Mouse (Mus musculus): ENCODE measurements at regions not wholly inside any gene's neighbourhood (a gene's known extent, or its start where the extent isn't known, plus 50 kb on each side); places are given as distances from the start of the nearest gene placed in this dataset.
"Not testable (repeated sequence)": the region's sequence is repeated elsewhere in the genome, so short reads cannot be mapped to it uniquely, and the experiment has no call there.

- 70% methylated on average over 7 of the region's 7 CpGs for WGBS
- no peak overlapping the region for H3K27ac ChIP-seq (replicated peaks)
Measured at GRCm38 (mm10) chr16:30194836-30195235, 72.5 kb downstream of the Cpn2 start.

GRCm38 (mm10) chr16:30195859-30196258, 71.4 kb downstream of the Cpn2 start:
- not testable (repeated sequence) for H3K36me3 ChIP-seq; H3K9ac ChIP-seq; H3K9me3 ChIP-seq; H3K4me3 ChIP-seq; H3K4me2 ChIP-seq; H3K27ac ChIP-seq (replicated peaks); ATAC-seq (ENCODE audit: extremely low read depth, insufficient number of reproducible peaks, low FRiP score, low TSS enrichment)
- Histone ChIP-seq H3K4me1 (peaks cover 33% of the 10 kb centered on the region), H3K27me3 (replicated peaks) (peaks cover 32% of the 10 kb centered on the region)
- 87% methylated on average over 2 of the region's 2 CpGs for WGBS

More at GRCm38 (mm10) chr16:30194836-30195235, 72.5 kb downstream of the Cpn2 start:
- Histone ChIP-seq H3K4me3 (no peak overlapping the region), H3K4me2 (no peak overlapping the region), H3K9ac (no peak overlapping the region), H3K27me3 (replicated peaks) (peaks cover 42% of the 10 kb centered on the region), H3K4me1 (peaks cover 41% of the 10 kb centered on the region), H3K9me3 (peaks cover 5% of the 10 kb centered on the region; the same call in 1 of the 2 replicates), H3K36me3 (no peaks in the 10 kb centered on the region)
- no peak for ATAC-seq (ENCODE audit: extremely low read depth, insufficient number of reproducible peaks, low FRiP score, low TSS enrichment)

GRCm38 (mm10) chr16:30197351-30197750, 69.9 kb downstream of the Cpn2 start:
- 66% methylated on average over 3 of the region's 3 CpGs for WGBS
- H3K9ac ChIP-seq: no peak overlapping the region
- peaks cover 24% of the 10 kb centered on the region for H3K4me1 ChIP-seq
- H3K4me2 ChIP-seq: no peak overlapping the region
- no peak overlapping the region for H3K4me3 ChIP-seq
- no peak overlapping the region for H3K27ac ChIP-seq (replicated peaks)
- peaks cover 5% of the 10 kb centered on the region; the same call in 1 of the 2 replicates for H3K9me3 ChIP-seq
- H3K27me3 ChIP-seq (replicated peaks): peaks cover 24% of the 10 kb centered on the region; the same call in 1 of the 2 replicates
- no peak for ATAC-seq (ENCODE audit: extremely low read depth, insufficient number of reproducible peaks, low FRiP score, low TSS enrichment)
- no peaks in the 10 kb centered on the region for H3K36me3 ChIP-seq

GRCm38 (mm10) chr16:30199836-30200235, 67.5 kb downstream of the Cpn2 start:
- Histone ChIP-seq H3K4me1 (peaks cover 5% of the 10 kb centered on the region), H3K27me3 (replicated peaks) (peaks cover 13% of the 10 kb centered on the region; the same call in 1 of the 2 replicates), H3K27ac (replicated peaks) (no peak overlapping the region), H3K36me3 (no peaks in the 10 kb centered on the region), H3K4me3 (no peak overlapping the region), H3K9me3 (peaks cover 5% of the 10 kb centered on the region; the same call in 1 of the 2 replicates), H3K9ac (no peak overlapping the region), H3K4me2 (no peak overlapping the region)
- WGBS: 51% methylated on average over 4 of the region's 4 CpGs
- ATAC-seq (ENCODE audit: extremely low read depth, insufficient number of reproducible peaks, low FRiP score, low TSS enrichment): no peak

- Histone ChIP-seq H3K27me3 (replicated peaks) (peaks cover 24% of the 10 kb centered on the region), H3K4me1 (0 out of 2 replicates have a peak, but pooled peaks cover 4% of the 10 kb centered on the region), H3K9ac (no peak overlapping the region), H3K36me3 (no peaks in the 10 kb centered on the region), H3K4me2 (no peak overlapping the region), H3K27ac (replicated peaks) (no peak overlapping the region), H3K9me3 (peaks cover 5% of the 10 kb centered on the region), H3K4me3 (no peak overlapping the region)
- 60% methylated on average over 4 of the region's 4 CpGs for WGBS
- no peak for ATAC-seq (ENCODE audit: extremely low read depth, insufficient number of reproducible peaks, low FRiP score, low TSS enrichment)
Measured at GRCm38 (mm10) chr16:30204144-30204543, 63.2 kb downstream of the Cpn2 start.

GRCm38 (mm10) chr16:30205314-30205815, 61.9 kb downstream of the Cpn2 start:
- no peak overlapping the region for H3K4me2 ChIP-seq
- H3K4me3 ChIP-seq: no peak overlapping the region
- H3K36me3 ChIP-seq: no peaks in the 10 kb centered on the region
- 30% methylated on average over 8 of the region's 8 CpGs for WGBS
- 0 out of 2 replicates have a peak, but pooled peaks cover 4% of the 10 kb centered on the region for H3K4me1 ChIP-seq
- H3K9ac ChIP-seq: no peak overlapping the region
- no peak overlapping the region for H3K27ac ChIP-seq (replicated peaks)
- H3K9me3 ChIP-seq: peaks cover 7% of the 10 kb centered on the region
- no peak for ATAC-seq (ENCODE audit: extremely low read depth, insufficient number of reproducible peaks, low FRiP score, low TSS enrichment)
- peaks cover 24% of the 10 kb centered on the region for H3K27me3 ChIP-seq (replicated peaks)

GRCm38 (mm10) chr16:30205816-30206356, 61.4 kb downstream of the Cpn2 start:
- peaks cover 7% of the 10 kb centered on the region for H3K9me3 ChIP-seq
- no peak overlapping the region for H3K9ac ChIP-seq
- WGBS: 33% methylated on average over 15 of the region's 15 CpGs
- no peak overlapping the region for H3K4me3 ChIP-seq
- ATAC-seq (ENCODE audit: extremely low read depth, insufficient number of reproducible peaks, low FRiP score, low TSS enrichment): no peak
- no peak overlapping the region for H3K27ac ChIP-seq (replicated peaks)
- H3K36me3 ChIP-seq: no peaks in the 10 kb centered on the region
- no peak overlapping the region for H3K4me2 ChIP-seq
- H3K27me3 ChIP-seq (replicated peaks): peaks cover 24% of the 10 kb centered on the region
- 0 out of 2 replicates have a peak, but pooled peaks cover 4% of the 10 kb centered on the region for H3K4me1 ChIP-seq
